Mouse (Mus musculus): ENCODE data around the gene Gm11554.
"Not testable (repeated sequence)": the region's sequence is repeated elsewhere in the genome, so short reads cannot be mapped to it uniquely, and the experiment has no call there.

The Gm11554 gene

DNA sequence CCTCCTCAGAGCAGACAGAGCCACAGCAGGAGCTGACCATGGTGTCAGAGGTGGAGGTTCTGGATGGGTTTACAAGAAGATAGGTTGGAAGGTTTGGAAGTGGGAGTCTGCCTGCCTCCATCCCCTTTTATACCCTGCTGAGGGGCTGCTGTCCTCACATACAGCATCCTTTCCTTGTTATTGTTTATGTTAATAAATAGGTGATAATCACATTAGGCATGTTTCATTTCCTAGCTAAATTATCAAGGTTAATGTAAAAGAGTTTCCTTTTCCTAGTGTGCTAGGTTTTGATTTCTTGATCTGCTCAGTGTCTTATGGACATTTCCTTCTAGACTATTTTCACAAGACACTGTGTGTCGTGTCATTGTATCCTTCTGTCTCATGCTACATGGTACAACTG, at the start of gene Gm11554:
Gm11554 (minus strand) TSS at position 101 of the 400 bp plus-strand sequence.
- in situ Hi-C loops (cut with MboI; ENCODE audit: unreplicated experiment in 2 of 2), result not testable (repeated sequence)

DNA sequence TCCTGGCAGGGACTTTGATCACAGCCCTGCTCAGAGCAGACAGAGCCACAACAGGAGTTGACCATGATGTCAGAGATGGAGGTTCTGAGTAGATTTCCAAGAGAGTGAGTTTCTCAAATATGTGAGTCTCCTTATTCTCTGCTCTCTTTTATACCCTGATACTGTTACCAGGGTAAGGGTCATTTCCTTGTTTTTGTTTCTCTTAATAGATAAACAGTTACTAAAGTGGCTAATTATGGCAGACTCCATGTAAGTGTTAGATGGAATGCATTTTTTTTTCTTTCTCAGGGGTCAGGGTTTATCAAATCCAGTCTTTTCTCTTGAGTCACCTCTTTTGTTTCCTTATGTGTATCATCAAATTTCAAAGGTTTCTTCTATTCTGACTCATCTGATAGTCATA, 47.3 kb upstream of the Gm11554 start, which contains the start of gene Krtap4-16:
Krtap4-16 (minus strand) TSS at position 101 of the 400 bp plus-strand sequence.
- in situ Hi-C loops (cut with MboI; ENCODE audit: unreplicated experiment in 2 of 2), result no loop called here

DNA sequence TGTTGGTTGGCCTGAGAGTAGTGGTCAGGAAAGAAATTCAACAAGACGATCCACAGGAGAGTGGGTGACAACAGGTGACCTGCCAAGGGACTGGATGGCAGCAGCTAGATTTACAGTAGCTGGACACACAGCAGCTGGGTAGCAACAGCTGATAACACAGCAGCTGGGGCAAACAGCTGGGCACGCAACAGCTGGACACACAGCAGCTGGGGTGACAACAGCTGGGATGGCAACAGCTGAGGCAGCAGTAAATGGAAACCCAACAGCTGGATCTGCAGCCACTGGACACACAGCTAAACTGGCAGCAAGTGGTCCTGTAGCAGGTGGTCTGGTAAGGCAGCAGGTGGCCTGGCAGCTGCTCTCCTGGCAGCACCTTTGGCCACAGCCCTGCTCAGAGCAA, 42.5 kb upstream of the Gm11554 start:
- in situ Hi-C loops (cut with MboI; ENCODE audit: unreplicated experiment in 2 of 2), result no loop called here

DNA sequence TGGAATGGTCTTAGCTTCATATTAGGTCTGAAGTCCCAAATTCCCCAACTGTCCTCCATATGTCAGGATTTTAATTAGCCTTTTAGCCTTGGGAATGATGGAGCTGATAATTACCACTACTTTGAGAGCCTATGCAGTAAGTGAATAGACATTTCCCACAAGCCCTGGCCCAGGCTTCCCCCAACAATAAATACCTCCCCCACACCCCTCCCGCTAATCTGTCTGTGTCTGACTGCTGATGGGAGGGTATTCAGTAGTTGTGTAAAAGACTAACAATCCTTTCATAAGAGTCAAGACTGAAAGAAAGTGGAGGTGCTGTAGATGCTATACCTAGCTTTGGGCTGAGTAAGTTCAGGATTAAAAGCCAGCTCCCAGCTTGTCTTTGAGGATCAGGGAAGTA, 37.9 kb upstream of the Gm11554 start:
- in situ Hi-C loops (cut with MboI; ENCODE audit: unreplicated experiment in 2 of 2), result no loop called here

DNA sequence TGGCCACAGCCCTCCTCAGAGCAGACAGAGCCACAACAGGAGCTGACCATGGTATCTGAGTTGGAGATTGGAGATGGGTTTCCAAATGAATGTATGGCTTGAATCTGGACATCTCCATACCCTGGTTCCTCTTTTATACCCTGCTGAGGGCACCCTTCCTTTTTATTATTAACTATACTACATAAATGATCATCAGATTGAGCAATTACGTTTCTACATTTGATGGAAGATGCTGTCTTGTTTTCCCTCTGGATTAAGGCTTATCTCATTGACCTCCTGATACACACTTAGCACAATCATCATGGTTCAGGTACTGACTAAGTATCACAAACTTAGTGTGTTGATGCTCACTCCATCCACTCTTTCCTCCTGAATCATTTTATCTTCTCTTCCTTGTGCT, 33.7 kb upstream of the Gm11554 start, which contains the start of gene 2300003K06Rik:
2300003K06Rik (minus strand) TSS at position 101 of the 400 bp plus-strand sequence.
- in situ Hi-C loops (cut with MboI; ENCODE audit: unreplicated experiment in 2 of 2), result no loop called here

DNA sequence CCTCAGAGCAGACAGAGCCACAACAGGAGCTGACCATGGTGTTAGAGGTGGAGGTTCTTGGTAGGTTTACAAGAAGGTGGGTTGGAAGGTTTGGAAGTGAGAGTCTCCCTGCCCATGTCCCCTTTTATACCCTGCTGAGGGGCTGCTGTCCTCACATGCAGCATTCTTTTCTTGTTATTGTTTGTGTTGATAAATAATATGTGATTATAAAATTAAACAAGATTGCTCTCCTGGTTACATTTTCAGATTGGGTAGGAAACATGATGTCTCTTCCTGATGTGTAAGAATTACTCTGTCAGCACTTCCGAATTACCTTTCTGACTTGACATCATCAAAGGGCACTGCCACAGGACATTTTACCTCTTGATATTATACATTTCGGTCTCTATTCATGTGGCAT, 11.3 kb upstream of the Gm11554 start, which contains the start of gene Gm11564:
Gm11564 (minus strand) TSS at position 101 of the 400 bp plus-strand sequence.
- in situ Hi-C loops (cut with MboI; ENCODE audit: unreplicated experiment in 2 of 2), result not testable (repeated sequence)

- in situ Hi-C loops (cut with MboI; ENCODE audit: unreplicated experiment in 2 of 2), result not testable (repeated sequence)
Observed at GRCm38 (mm10) chr11:99809792-99810191, 5.5 kb upstream of the Gm11554 start, which contains the start of gene Krtap4-13. Krtap4-13 (minus strand) TSS chr11:99809892.

DNA sequence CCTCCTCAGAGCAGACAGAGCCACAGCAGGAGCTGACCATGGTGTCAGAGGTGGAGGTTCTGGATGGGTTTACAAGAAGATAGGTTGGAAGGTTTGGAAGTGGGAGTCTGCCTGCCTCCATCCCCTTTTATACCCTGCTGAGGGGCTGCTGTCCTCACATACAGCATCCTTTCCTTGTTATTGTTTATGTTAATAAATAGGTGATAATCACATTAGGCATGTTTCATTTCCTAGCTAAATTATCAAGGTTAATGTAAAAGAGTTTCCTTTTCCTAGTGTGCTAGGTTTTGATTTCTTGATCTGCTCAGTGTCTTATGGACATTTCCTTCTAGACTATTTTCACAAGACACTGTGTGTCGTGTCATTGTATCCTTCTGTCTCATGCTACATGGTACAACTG, 5.4 kb downstream of the Gm11554 start, which contains the start of gene Gm11569:
Gm11569 (minus strand) TSS at position 101 of the 400 bp plus-strand sequence.
- in situ Hi-C loops (cut with MboI; ENCODE audit: unreplicated experiment in 2 of 2), result not testable (repeated sequence)

DNA sequence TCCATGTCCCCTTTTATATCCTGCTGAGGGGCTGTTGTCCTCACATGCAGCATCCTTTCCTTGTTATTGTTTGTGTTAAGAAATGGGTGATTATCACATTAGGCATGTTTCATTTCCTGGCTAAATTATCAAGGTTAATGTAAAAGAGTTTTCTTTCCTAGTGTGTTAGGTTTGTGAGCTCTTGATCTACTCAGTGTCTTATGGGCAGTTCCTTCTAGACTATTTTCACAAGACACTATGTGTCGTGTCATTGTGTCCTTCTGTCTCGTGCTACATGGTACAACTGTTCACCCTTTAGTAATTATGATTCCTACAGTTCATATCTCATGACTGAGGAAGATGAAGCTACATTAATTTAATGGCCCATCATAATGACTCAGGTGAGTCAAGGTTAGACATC, 10.9 kb downstream of the Gm11554 start, which contains the start of gene Gm11596:
Gm11596 (minus strand) TSS at position 101 of the 400 bp plus-strand sequence.
- in situ Hi-C loops (cut with MboI; ENCODE audit: unreplicated experiment in 2 of 2), result no loop called here

DNA sequence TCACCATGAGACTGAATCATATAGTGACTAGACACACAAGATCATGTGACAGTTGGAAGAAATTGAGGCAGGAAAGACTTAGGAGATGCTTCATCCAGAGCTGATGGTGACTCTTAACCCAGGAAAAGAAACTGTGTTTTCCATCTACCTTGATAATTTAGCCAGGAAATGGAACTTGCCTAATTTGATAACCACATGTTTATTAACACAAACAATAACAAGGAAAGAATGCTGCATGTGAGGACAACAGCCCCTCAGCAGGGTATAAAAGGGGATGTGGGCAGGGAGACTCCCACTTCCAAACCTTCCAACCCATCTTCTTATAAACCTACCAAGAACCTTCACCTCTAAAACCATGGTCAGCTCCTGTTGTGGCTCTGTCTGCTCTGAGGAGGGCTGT, 19.3 kb downstream of the Gm11554 start, which contains the start of gene Krtap4-9:
Krtap4-9 (plus strand) TSS at position 301 of the 400 bp plus-strand sequence.
- in situ Hi-C loops (cut with MboI; ENCODE audit: unreplicated experiment in 2 of 2), result not testable (repeated sequence)

GRCm38 (mm10) chr11:99780604-99781003, 23.6 kb downstream of the Gm11554 start, which contains the start of gene Krtap4-8:
Krtap4-8 (minus strand) TSS chr11:99780704.
- in situ Hi-C loops (cut with MboI; ENCODE audit: unreplicated experiment in 2 of 2), result no loop called here

GRCm38 (mm10) chr11:99778401-99778800, 25.8 kb downstream of the Gm11554 start:
- in situ Hi-C loops (cut with MboI; ENCODE audit: unreplicated experiment in 2 of 2), result no loop called here

GRCm38 (mm10) chr11:99772813-99773212, 31.4 kb downstream of the Gm11554 start, which contains the start of gene Gm11595:
Gm11595 (minus strand) TSS chr11:99772913.
- in situ Hi-C loops (cut with MboI; ENCODE audit: unreplicated experiment in 2 of 2), result not testable (repeated sequence)

GRCm38 (mm10) chr11:99768410-99768809, 35.8 kb downstream of the Gm11554 start:
- in situ Hi-C loops (cut with MboI; ENCODE audit: unreplicated experiment in 2 of 2), result no loop called here

GRCm38 (mm10) chr11:99758877-99759276, 45.4 kb downstream of the Gm11554 start:
- in situ Hi-C loops (cut with MboI; ENCODE audit: unreplicated experiment in 2 of 2), result no loop called here

Measured in v-Abl transformed pro-B cells (cell line).